Mouse (Mus musculus) testis, adult 2 months (tissue): ENCODE data around the gene Eps8. TPM values are rescaled to one million over a fixed set of nuclear protein-coding genes. Genes with fewer than 3 reads are reported as not detected.

Experiments
- H3K27ac ChIP-seq: fragments of 200-500 bp; 2 replicates; pipeline ENCODE4 v1.5.1; 2012; ENCODE audit warnings: low read depth, low read length; ENCODE audit not compliant: control insufficient read depth, insufficient read depth
- H3K27me3 ChIP-seq: fragments of 200-500 bp; 2 replicates; pipeline ENCODE4 v1.6.1; 2012; ENCODE audit warnings: mild to moderate bottlenecking, low read length, moderate library complexity; ENCODE audit not compliant: control insufficient read depth, insufficient read depth
- H3K36me3 ChIP-seq: fragments of 200-500 bp; 2 replicates; pipeline ENCODE4 v1.6.1; 2012; ENCODE audit warnings: mild to moderate bottlenecking, low read length; ENCODE audit not compliant: control insufficient read depth, insufficient read depth
- H3K4me1 ChIP-seq: fragments of 200-500 bp; 2 replicates; pipeline ENCODE4 v1.6.1; 2012; ENCODE audit warnings: low read length; ENCODE audit not compliant: control insufficient read depth, insufficient read depth
- H3K4me3 ChIP-seq: fragments of 200-500 bp; 2 replicates; pipeline ENCODE4 v1.5.1; 2012; ENCODE audit warnings: low read depth, mild to moderate bottlenecking, low read length, moderate library complexity, mixed read lengths; ENCODE audit not compliant: control insufficient read depth
- CTCF ChIP-seq: fragments of 200-500 bp; IDR thresholded peaks from 2 replicates; pipeline ENCODE4 v1.5.1; 2012; ENCODE audit warnings: low read depth, mild to moderate bottlenecking, inconsistent platforms, low read length, moderate library complexity; ENCODE audit not compliant: control insufficient read depth, insufficient read depth, insufficient replicate concordance
- POLR2A ChIP-seq: fragments of 200-500 bp; IDR thresholded peaks from 2 replicates; pipeline ENCODE4 v1.6.1; 2012; ENCODE audit warnings: low read depth, mild to moderate bottlenecking, inconsistent platforms, low read length, moderate library complexity; ENCODE audit not compliant: control insufficient read depth
- polyA plus RNA-seq: library from polyadenylated mRNA; depleted of rRNA; stranded (reverse); fragments of >200 nt; gene quantifications from 2 replicates; pipeline ENCODE4 v1.2.3, GENCODE M21; 2012

Eps8 gene
- polyA plus RNA-seq, 1 experiment = 5.4 TPM

DNA sequence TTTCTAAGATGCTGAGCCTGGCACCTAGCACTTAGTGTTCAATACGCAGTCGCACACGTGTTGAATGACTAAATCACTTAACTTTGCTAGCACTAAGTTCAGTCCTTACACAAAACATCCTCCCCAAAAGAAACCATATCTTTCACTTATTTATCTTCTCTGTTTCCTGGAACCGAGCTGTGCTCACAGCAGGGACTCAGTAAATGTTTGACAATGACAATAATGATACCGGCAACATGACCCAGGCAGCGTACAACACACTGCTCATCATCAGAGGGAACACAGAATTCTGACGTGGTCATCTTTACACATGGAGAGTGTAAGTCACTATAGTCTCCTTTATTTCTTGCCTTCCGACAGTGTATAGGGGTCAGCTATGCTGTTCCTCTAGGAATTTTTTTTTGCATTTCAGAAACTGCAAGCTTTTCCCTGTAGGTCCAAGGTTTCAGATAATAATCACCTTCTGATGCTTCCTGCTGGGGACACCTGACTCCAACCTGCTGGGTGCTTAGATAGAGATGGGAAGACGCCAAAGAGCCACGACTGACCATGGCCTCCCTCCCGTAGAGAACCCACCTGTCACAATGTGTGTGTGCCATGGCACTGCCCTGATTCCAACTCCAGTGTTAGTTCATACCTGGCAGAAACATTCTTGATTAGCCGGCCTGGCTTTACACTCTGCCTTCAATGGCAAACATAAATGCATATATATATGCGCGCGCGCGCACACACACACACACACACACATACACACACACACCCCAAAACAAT lies 46.3 kb downstream of the Eps8 start:
- peaks cover 2% of the 10 kb centered on the region; the same call in 1 of the 2 replicates for H3K4me1 ChIP-seq
- H3K4me3 ChIP-seq = no peak overlapping the region
- no peaks in the 10 kb centered on the region for H3K36me3 ChIP-seq
- H3K27me3 ChIP-seq = no peaks in the 10 kb centered on the region
- no peak for TF ChIP-seq CTCF
- H3K27ac ChIP-seq = no peak overlapping the region

DNA sequence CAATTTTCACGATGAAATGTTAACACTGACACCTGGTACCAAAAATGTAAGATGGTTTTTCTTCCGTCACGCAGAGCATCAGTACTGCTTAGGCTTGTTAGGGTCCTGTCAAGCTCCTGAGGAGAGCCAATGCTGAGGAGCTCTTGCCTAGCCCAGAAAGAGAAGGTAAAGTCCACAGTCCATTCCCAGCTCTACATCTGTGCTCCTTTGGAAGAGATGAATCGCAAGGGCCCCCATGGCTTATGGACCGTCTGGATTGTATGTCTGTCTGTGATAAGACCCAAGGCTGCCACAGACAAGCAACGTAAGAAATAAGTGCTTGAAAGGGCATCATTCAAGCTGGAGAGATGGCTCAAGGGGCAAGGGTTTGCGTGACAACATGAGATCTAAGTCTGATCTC lies 48.1 kb downstream of the Eps8 start:
- Histone ChIP-seq H3K36me3 (no peaks in the 10 kb centered on the region), H3K27ac (no peak overlapping the region), H3K4me1 (peaks cover 2% of the 10 kb centered on the region; the same call in 1 of the 2 replicates), H3K4me3 (no peak overlapping the region), H3K27me3 (no peaks in the 10 kb centered on the region)
- TF ChIP-seq POLR2A = no peak
- no peak for TF ChIP-seq CTCF

GRCm38 (mm10) chr6:137604417-137605248 lies 50.0 kb downstream of the Eps8 start:
- TF ChIP-seq POLR2A (no peak), CTCF (no peak)

GRCm38 (mm10) chr6:137598306-137598705 lies 56.4 kb downstream of the Eps8 start:
- TF ChIP-seq CTCF (no peak), POLR2A (no peak)
- no peak overlapping the region for H3K27ac ChIP-seq
- H3K4me1 ChIP-seq = no peaks in the 10 kb centered on the region
- H3K4me3 ChIP-seq = no peak overlapping the region
- H3K36me3 ChIP-seq = no peaks in the 10 kb centered on the region
- H3K27me3 ChIP-seq = no peaks in the 10 kb centered on the region

More at GRCm38 (mm10) chr6:137604417-137605248, 50.0 kb downstream of the Eps8 start:
- no peaks in the 10 kb centered on the region for H3K36me3 ChIP-seq
- H3K27me3 ChIP-seq = no peaks in the 10 kb centered on the region
- no peak overlapping the region for H3K27ac ChIP-seq
- H3K4me1 ChIP-seq = peaks cover 2% of the 10 kb centered on the region; the same call in 1 of the 2 replicates
- no peak overlapping the region for H3K4me3 ChIP-seq

GRCm38 (mm10) chr6:137597442-137598058 lies 57.1 kb downstream of the Eps8 start:
- Histone ChIP-seq H3K4me1 (peaks cover 3% of the 10 kb centered on the region), H3K36me3 (no peaks in the 10 kb centered on the region)

GRCm38 (mm10) chr6:137592582-137592981 lies 62.1 kb downstream of the Eps8 start:
- Histone ChIP-seq H3K36me3 (no peaks in the 10 kb centered on the region), H3K27ac (peak overlapping the region; percentile 52; the same call in 1 of the 2 replicates), H3K4me3 (peak overlapping the region; percentile 58; the same call in 1 of the 2 replicates), H3K4me1 (peaks cover 3% of the 10 kb centered on the region), H3K27me3 (no peaks in the 10 kb centered on the region)
- TF ChIP-seq POLR2A = peak; percentile 70; the same call in 1 of the 2 replicates
- no peak for TF ChIP-seq CTCF

More at GRCm38 (mm10) chr6:137597442-137598058, 57.1 kb downstream of the Eps8 start:
- no peak overlapping the region for H3K27ac ChIP-seq
- TF ChIP-seq POLR2A = no peak
- H3K27me3 ChIP-seq = no peaks in the 10 kb centered on the region
- no peak overlapping the region for H3K4me3 ChIP-seq

GRCm38 (mm10) chr6:137589245-137589618 lies 65.4 kb downstream of the Eps8 start:
- no peaks in the 10 kb centered on the region for H3K36me3 ChIP-seq
- H3K27ac ChIP-seq = no peak overlapping the region
- TF ChIP-seq POLR2A (no peak), CTCF (no peak)
- H3K4me3 ChIP-seq = no peak overlapping the region
- H3K4me1 ChIP-seq = peaks cover 3% of the 10 kb centered on the region
- no peaks in the 10 kb centered on the region for H3K27me3 ChIP-seq
